Mouse (Mus musculus): ENCODE results near the gene A530084C06Rik.

DNA sequence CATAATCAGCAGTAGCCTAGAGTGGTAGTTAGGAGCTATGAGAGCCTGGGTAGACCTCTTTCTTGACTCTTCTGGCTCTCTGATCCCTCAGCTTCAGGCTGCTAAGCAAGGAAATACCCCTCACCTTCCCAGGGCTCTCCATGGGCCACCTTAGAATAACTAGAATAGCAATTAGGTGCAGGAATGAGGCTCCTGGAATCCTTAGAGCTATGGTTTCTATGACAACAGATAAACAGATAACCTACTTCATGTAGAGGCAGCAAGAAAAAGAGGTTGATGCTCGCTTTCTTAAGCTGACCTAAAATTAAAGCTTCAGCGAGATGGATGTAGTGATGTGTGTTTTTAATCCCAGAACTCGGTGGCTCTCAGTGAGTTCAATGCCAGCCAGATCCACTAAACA is 15.5 kb upstream of the A530084C06Rik start:
- TF ChIP-seq POLR2A (IDR thresholded peaks at IDR 0.05; ENCODE audit: low read depth, low read length), result no peak
- TF ChIP-seq CTCF (IDR thresholded peaks at IDR 0.05; ENCODE audit: extremely low read depth, insufficient read length, insufficient replicate concordance, low read depth, low read length), result no peak

Data from small intestine, adult 2 months (tissue).